Mouse (Mus musculus) midbrain, embryonic 14.5 days (tissue): ENCODE measurements around the gene Tdgf1. TPM values are rescaled to one million over a fixed set of nuclear protein-coding genes. Genes with fewer than 3 reads are reported as not detected.

Source experiments
- microRNA-seq: library from miRNA; unstranded; fragments of <30 nt; microRNA quantifications from one replicate; pipeline ENCODE4, GENCODE M21; 2016
- polyA plus RNA-seq: library from polyadenylated mRNA; unstranded; fragments of >200 nt; fragmentation: Nextera tagmentation; extraction: Ambion mirVana; gene quantifications from 2 replicates; pipeline ENCODE4 v1.2.1, GENCODE M21; 2014

The Tdgf1 gene
- polyA plus RNA-seq, 1 experiment from 2014 or later: not detected

Small RNA genes within 50 kb of the gene (microRNA-seq; reads per million reads assigned to microRNA genes)
- gene Gm24269: not detected

Other genes with a start within 250 kb of the Tdgf1 start
- 0.25 TPM in 1 of 2 replicates, not detected in the other for gene Myl3, start 204.3 kb downstream of the Tdgf1 start, polyA plus RNA-seq
- gene Pth1r, start 199.0 kb downstream of the Tdgf1 start, polyA plus RNA-seq: 5.8 and 9.3 TPM in 2 replicates
- gene Prss42, start 148.0 kb downstream of the Tdgf1 start, polyA plus RNA-seq: not detected in 2 replicates
- not detected in 2 replicates for gene Prss44, start 132.2 kb downstream of the Tdgf1 start, polyA plus RNA-seq
- not detected in 2 replicates for gene Prss43, start 119.5 kb downstream of the Tdgf1 start, polyA plus RNA-seq
- gene Prss45, start 111.6 kb downstream of the Tdgf1 start, polyA plus RNA-seq: not detected in 2 replicates
- not detected in 2 replicates for gene Prss46, start 101.7 kb downstream of the Tdgf1 start, polyA plus RNA-seq
- gene Prss50, start 88.2 kb downstream of the Tdgf1 start, polyA plus RNA-seq: 0.24 and 0.34 TPM in 2 replicates
- 0.50 and 0.72 TPM in 2 replicates for gene Als2cl, start 66.3 kb downstream of the Tdgf1 start, polyA plus RNA-seq
- 0.75 and 1.5 TPM in 2 replicates for gene Tmie, start 66.0 kb downstream of the Tdgf1 start, polyA plus RNA-seq
- gene Fam240a, start 29.3 kb downstream of the Tdgf1 start, polyA plus RNA-seq: not detected in 2 replicates
- gene Lrrc2, start 5.4 kb upstream of the Tdgf1 start, polyA plus RNA-seq: 0.38 and 0.51 TPM in 2 replicates
- not detected in 2 replicates for gene Rtp3, start 44.4 kb upstream of the Tdgf1 start, polyA plus RNA-seq
- 0.24 and 0.51 TPM in 2 replicates for gene Ltf, start 73.1 kb upstream of the Tdgf1 start, polyA plus RNA-seq
- gene Ccrl2, start 111.4 kb upstream of the Tdgf1 start, polyA plus RNA-seq: 1.2 and 1.9 TPM in 2 replicates
- gene Lrrfip2, start 171.4 kb upstream of the Tdgf1 start, polyA plus RNA-seq: 45.1 and 50.7 TPM in 2 replicates